Mouse (Mus musculus): ENCODE data around the gene Cnfn.

DNA sequence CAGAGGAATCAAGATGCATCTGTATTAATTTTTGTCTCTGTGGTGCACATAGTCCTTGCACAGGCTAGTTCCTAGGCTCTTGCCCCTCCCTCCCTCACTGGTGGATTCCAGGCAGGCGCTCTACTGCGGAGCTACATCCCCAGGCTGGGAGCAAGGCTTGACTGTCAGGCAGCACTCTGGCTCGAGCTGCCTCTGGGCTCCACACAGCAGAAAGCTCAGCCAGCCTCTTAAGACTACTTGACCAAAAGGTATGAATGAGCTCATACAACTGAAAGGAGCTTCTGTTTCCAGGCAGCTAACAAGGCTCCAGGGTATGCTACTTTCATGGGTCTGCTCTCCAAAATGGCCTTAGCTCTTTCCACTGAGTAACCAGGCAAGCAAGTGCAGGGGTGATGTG is 11.8 kb upstream of the Cnfn start:
- TF ChIP-seq CTCF (IDR thresholded peaks at IDR 0.05) = no peak
- TF ChIP-seq EP300 (IDR thresholded peaks at IDR 0.05) = no peak

All from lung, postnatal 0 days (tissue).